Comparison of ENCODE assay signal across 10 mouse cellular contexts in the genomic region with DNA sequence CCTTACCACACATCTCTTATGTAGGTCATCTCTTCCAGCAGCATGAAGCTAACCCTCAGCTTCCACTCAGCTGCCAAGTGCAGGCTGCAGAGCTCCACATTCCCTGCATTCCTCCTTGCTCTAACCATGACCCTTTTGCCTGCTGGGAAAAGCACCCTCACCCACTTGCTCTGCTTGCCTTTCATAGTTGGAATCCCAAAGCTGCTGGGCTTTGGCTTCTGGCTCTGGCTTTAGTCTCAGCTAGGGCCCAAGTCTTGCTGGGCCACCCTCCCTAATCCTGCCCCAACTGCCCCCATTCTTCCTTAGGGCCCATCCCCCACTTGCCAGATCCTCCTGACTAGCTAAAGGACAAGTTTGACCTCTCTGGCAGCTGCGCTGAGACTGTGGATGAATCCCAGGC. TPM values are rescaled to one million over a fixed set of nuclear protein-coding genes. Genes with fewer than 3 reads are reported as not detected.
A peak's percentile ranks its signal among the peaks of the same experiment; 100 is the strongest.
DNase-seq lines count a peak whose midpoint lies in the region; ATAC-seq lines count a peak whose summit lies in the region.
"Had no signal": no experiment of that assay in that cellular context is flagged by ENCODE, and none has a peak within 500 bp of the region (broad histone marks: within the 10 kb centered on the region; RNA-seq: fewer than 3 reads in every experiment).

No protein-coding gene starts in this region.

- H3K4me3 ChIP-seq in kidney, embryonic 14.5 days (ENCODE audit: low read length): no peak overlapping the region

- no peaks in the 10 kb centered on the region for H3K9me3 ChIP-seq in kidney, embryonic 14.5 days (ENCODE audit: control insufficient read depth, low read length)
- H3K9me3 ChIP-seq: G1E had no signal

- peaks cover 6% of the 10 kb centered on the region; the same call in 1 of the 2 replicates for H3K4me1 ChIP-seq in kidney, embryonic 14.5 days (ENCODE audit: control insufficient read depth, insufficient read depth, low read length)

- ATAC-seq in kidney, embryonic 14.5 days (ENCODE audit: low FRiP score, low TSS enrichment): no peak
- no peak for ATAC-seq in megakaryocyte progenitor cell, adult 5-6 weeks (replicated peaks; ENCODE audit: poor library complexity)

- H3K36me3 ChIP-seq in kidney, embryonic 14.5 days (ENCODE audit: control insufficient read depth, insufficient read depth, low read length): no peaks in the 10 kb centered on the region
- H3K36me3 ChIP-seq: G1E had no signal

- H3K9ac ChIP-seq in kidney, embryonic 14.5 days (ENCODE audit: low read depth, low read length): no peak overlapping the region

- H3K27me3 ChIP-seq in kidney, embryonic 14.5 days (ENCODE audit: control insufficient read depth, insufficient read depth, low read length): no peaks in the 10 kb centered on the region

- no peak overlapping the region for H3K4me2 ChIP-seq in kidney, embryonic 14.5 days (replicated peaks; ENCODE audit: low read depth, low read length)

- H3K27ac ChIP-seq in kidney, embryonic 14.5 days (ENCODE audit: low read depth, low read length): no peak overlapping the region
- H3K27ac ChIP-seq: macrophage had no signal

- WGBS in kidney, embryonic 14.5 days: 33% methylated on average over 1 of the region's 1 CpGs

- peak; percentile 83 for DNase-seq in kidney, adult 11 months
- peak; percentile 34 for DNase-seq in gastrocnemius, postnatal 10 days
- peak; percentile 82 for DNase-seq in kidney, postnatal 14 days
- DNase-seq in skeletal muscle tissue, adult 2 months (ENCODE audit: low read depth, low spot score): peak; percentile 54
- DNase-seq in thymus, postnatal 4 days: no peak
- DNase-seq in urinary bladder, postnatal 14 days (ENCODE audit: low spot score): no peak

RNA-seq across cellular contexts. Expression of gene Itgb6, which starts 24.3 kb away (rescaled TPM):
- 3.4 and 8.9 TPM in 2 replicates for polyA plus RNA-seq in kidney, embryonic 14.5 days (2014; fragmentation: Nextera tagmentation; extraction: Ambion mirVana)
- total RNA-seq in gastrocnemius, postnatal 10 days (2021): 10 to 100 TPM; 29.2 to 30.5 TPM
- total RNA-seq in megakaryocyte progenitor cell, adult 5-6 weeks (2015): 0.12 and 0.17 TPM in 2 replicates
- not detected in 2 replicates for total RNA-seq in megakaryocyte progenitor cell, adult 5-6 weeks (2017)
- polyA plus RNA-seq: G1E, macrophage had no signal

Comparison
In these comparisons a context has a peak if more than half of its experiments do, and no peak if none do; other contexts are left out.
1. DNase-seq: peak in kidney, adult 11 months (single experiment), gastrocnemius, postnatal 10 days (single experiment), kidney, postnatal 14 days (single experiment) and skeletal muscle tissue, adult 2 months (single experiment); none in thymus, postnatal 4 days (single experiment) and urinary bladder, postnatal 14 days (single experiment).
2. RNA of gene Itgb6, which starts 24.3 kb away (total RNA-seq): 29.2 to 30.5 TPM in gastrocnemius, postnatal 10 days; 0.12 to 0.17 TPM in megakaryocyte progenitor cell, adult 5-6 weeks; every median in the first group is over 10 times any median in the second.